22 mouse cellular contexts compared by ENCODE assay signal in the genomic region with DNA sequence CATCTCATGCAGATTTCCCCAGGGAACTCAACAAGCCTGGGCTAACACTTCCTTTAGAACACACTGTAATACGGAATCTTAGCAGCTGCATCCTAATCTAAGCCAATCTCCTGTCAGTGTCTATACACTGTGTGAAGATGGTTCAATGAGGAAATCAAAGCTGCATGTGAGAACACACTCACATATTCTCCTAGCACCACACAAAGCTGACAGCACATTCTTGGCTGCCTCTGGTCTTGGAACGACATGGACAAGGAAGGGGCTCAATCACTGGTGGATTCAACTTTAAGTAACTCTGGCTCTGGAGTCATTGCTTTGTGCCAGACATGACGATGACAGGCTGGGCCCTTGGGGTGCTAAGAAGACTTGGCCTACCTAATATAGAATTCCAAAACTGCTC.
DNase-seq lines count a peak whose midpoint lies in the region; ATAC-seq lines count a peak whose summit lies in the region.
"Had no signal": no experiment of that assay in that cellular context is flagged by ENCODE, and none has a peak within 500 bp of the region (broad histone marks: within the 10 kb centered on the region; RNA-seq: fewer than 3 reads in every experiment).

No protein-coding gene starts in this region.

- no peaks in the 10 kb centered on the region for H3K27me3 ChIP-seq in heart, embryonic 15.5 days
- H3K27me3 ChIP-seq in lung, embryonic 15.5 days = no peaks in the 10 kb centered on the region
- H3K27me3 ChIP-seq: embryonic facial prominence, embryonic 15.5 days had no signal

- no peak for DNase-seq in heart, postnatal 4 days
- no peak for DNase-seq in lung, postnatal 36 days
- DNase-seq in lung, postnatal 10 days = peak; percentile 71
- DNase-seq in lung, postnatal 4 days = peak; percentile 20 to 57
- DNase-seq in spleen, postnatal 4 days (ENCODE audit: low spot score in 2 of 2) = no peak
- DNase-seq: adrenal gland, adult 2 months; adrenal gland, postnatal 25 days; cerebellum, adult 8-10 months; cerebellum, postnatal 14 days; embryo, embryonic 11 days; gastrocnemius, adult 2 months; gastrocnemius, postnatal 25 days; heart, adult 18-20 months; heart, postnatal 10 days had no signal

- ATAC-seq in heart, embryonic 15.5 days (replicated peaks; ENCODE audit: insufficient number of reproducible peaks, insufficient read depth, low FRiP score, low read depth) = 0 out of 2 replicates have a peak, but pooled peaks have one; percentile 22
- ATAC-seq in lung, embryonic 15.5 days (ENCODE audit: borderline replicate concordance, extremely low read depth, low FRiP score, low TSS enrichment) = peak; percentile 94
- ATAC-seq: intestine, embryonic 16.5 days had no signal

- no peak overlapping the region for H3K4me3 ChIP-seq in heart, embryonic 15.5 days
- no peak overlapping the region for H3K4me3 ChIP-seq in lung, embryonic 15.5 days
- H3K4me3 ChIP-seq: embryonic facial prominence, embryonic 15.5 days; erythroblast, embryonic 14.5 days; forebrain, embryonic 10.5 days; gastrocnemius, adult 2 months; heart, embryonic 10.5 days had no signal

- H3K9me3 ChIP-seq in heart, embryonic 15.5 days (replicated peaks) = no peaks in the 10 kb centered on the region
- no peaks in the 10 kb centered on the region for H3K9me3 ChIP-seq in lung, embryonic 15.5 days
- H3K9me3 ChIP-seq: embryonic facial prominence, embryonic 15.5 days; forebrain, embryonic 10.5 days; heart, embryonic 10.5 days had no signal

- WGBS in heart, embryonic 15.5 days = 54% methylated on average over 3 of the region's 3 CpGs
- 41% methylated on average over 3 of the region's 3 CpGs for WGBS in lung, embryonic 15.5 days

- H3K9ac ChIP-seq in heart, embryonic 15.5 days = no peak overlapping the region
- H3K9ac ChIP-seq in lung, embryonic 15.5 days = no peak overlapping the region
- H3K9ac ChIP-seq: embryonic facial prominence, embryonic 15.5 days; hindbrain, embryonic 14.5 days had no signal

- H3K27ac ChIP-seq in heart, embryonic 15.5 days = no peak overlapping the region
- no peak overlapping the region for H3K27ac ChIP-seq in lung, embryonic 15.5 days
- H3K27ac ChIP-seq: embryonic facial prominence, embryonic 15.5 days; forebrain, embryonic 10.5 days; gastrocnemius, adult 2 months; heart, embryonic 10.5 days; hindbrain, embryonic 14.5 days had no signal

- no peak overlapping the region for H3K4me2 ChIP-seq in heart, embryonic 15.5 days
- no peak overlapping the region for H3K4me2 ChIP-seq in lung, embryonic 15.5 days
- H3K4me2 ChIP-seq: embryonic facial prominence, embryonic 15.5 days; hindbrain, embryonic 14.5 days had no signal

- no peaks in the 10 kb centered on the region for H3K36me3 ChIP-seq in heart, embryonic 15.5 days
- no peaks in the 10 kb centered on the region for H3K36me3 ChIP-seq in lung, embryonic 15.5 days
- H3K36me3 ChIP-seq: embryonic facial prominence, embryonic 15.5 days; forebrain, embryonic 10.5 days; heart, embryonic 10.5 days had no signal

- H3K4me1 ChIP-seq in heart, embryonic 15.5 days (replicated peaks) = no peaks in the 10 kb centered on the region
- no peaks in the 10 kb centered on the region for H3K4me1 ChIP-seq in lung, embryonic 15.5 days
- H3K4me1 ChIP-seq: embryonic facial prominence, embryonic 15.5 days; forebrain, embryonic 10.5 days; heart, embryonic 10.5 days had no signal

Comparison
In these comparisons a context has a peak if more than half of its experiments do, and no peak if none do; other contexts are left out.
1. DNase-seq: peak in lung, postnatal 10 days (single experiment) and lung, postnatal 4 days (2 of 2); none in heart, postnatal 4 days (single experiment), lung, postnatal 36 days (single experiment) and spleen, postnatal 4 days (0 of 2).